Mouse (Mus musculus): ENCODE data around the gene 2210407C18Rik. TPM values are rescaled to one million over a fixed set of nuclear protein-coding genes. Genes with fewer than 3 reads are reported as not detected.

The 2210407C18Rik gene
- total and polyA plus RNA-seq, 3 experiments = not detected

GRCm38 (mm10) chr11:58588620-58589250 is 27.1 kb downstream of the 2210407C18Rik start:
- peaks cover 0 to 3% of the 10 kb centered on the region in 2 experiments; a peak in 3 of 4 replicates for H3K4me1 ChIP-seq (ENCODE audit: control insufficient read depth in 1 of 2, insufficient read depth in 2 of 2, low read length in 2 of 2)
- no peak overlapping the region for H3K9ac ChIP-seq (ENCODE audit: control insufficient read depth, low read depth, low read length, poor library complexity, severe bottlenecking)
- no peaks in the 10 kb centered on the region for H3K79me2 ChIP-seq (ENCODE audit: control insufficient read depth, insufficient read depth, low read length, poor library complexity)
- no peak overlapping the region for H3K4me3 ChIP-seq (ENCODE audit: control insufficient read depth in 1 of 2, insufficient read depth in 1 of 2, low read depth in 2 of 2, low read length in 2 of 2)
- DNase-seq (ENCODE audit: low read depth, low spot score) = no peak
- no peaks in the 10 kb centered on the region for H3K9me3 ChIP-seq (replicated peaks; ENCODE audit: insufficient read depth, low read length)
- H3K36me3 ChIP-seq (ENCODE audit: control insufficient read depth in 1 of 2, insufficient read depth in 2 of 2, low read length in 2 of 2) = peaks cover 0 to 3% of the 10 kb centered on the region in 2 experiments; a peak in 1 of 4 replicates
- H3K27ac ChIP-seq (ENCODE audit: control insufficient read depth, low read depth, low read length) = no peak overlapping the region
- peaks cover 0 to 5% of the 10 kb centered on the region in 2 experiments for H3K27me3 ChIP-seq (ENCODE audit: control insufficient read depth in 1 of 2, insufficient read depth in 2 of 2, low read length in 2 of 2)
- TF ChIP-seq MAZ (IDR thresholded peaks at IDR 0.05; ENCODE audit: low read depth, low read length) = no peak
- no peak for TF ChIP-seq MYB (IDR thresholded peaks at IDR 0.05; ENCODE audit: low read depth, low read length)
- no peak for TF ChIP-seq POLR2AphosphoS5 (IDR thresholded peaks at IDR 0.05; ENCODE audit: borderline replicate concordance, low read depth, low read length)
- no peak for TF ChIP-seq ZNF384 (IDR thresholded peaks at IDR 0.05; ENCODE audit: low read depth, low read length)
- no peak for TF ChIP-seq SMC3 (IDR thresholded peaks at IDR 0.05; ENCODE audit: low read depth, low read length)
- no peak for TF ChIP-seq TCF12 (IDR thresholded peaks at IDR 0.05; ENCODE audit: low read depth, low read length)
- TF ChIP-seq TAL1 (IDR thresholded peaks at IDR 0.05; ENCODE audit: low read length) = no peak

GRCm38 (mm10) chr11:58587898-58588348 is 28.0 kb downstream of the 2210407C18Rik start:
- TF ChIP-seq USF2 (IDR thresholded peaks at IDR 0.05; ENCODE audit: borderline replicate concordance in 1 of 2, insufficient read depth in 1 of 2, low read depth in 1 of 2, low read length in 2 of 2) (no peak), RAD21 (IDR thresholded peaks at IDR 0.05; ENCODE audit: low read depth, low read length) (peak; percentile 78), POLR2A (IDR thresholded peaks at IDR 0.05; ENCODE audit: control insufficient read depth in 1 of 2, insufficient read depth in 1 of 2, low read depth in 1 of 2, low read length in 2 of 2, poor library complexity in 1 of 2) (no peak), MYC (IDR thresholded peaks at IDR 0.05; ENCODE audit: low read depth, low read length) (no peak), CHD2 (IDR thresholded peaks at IDR 0.05; ENCODE audit: low read length) (no peak), TCF12 (IDR thresholded peaks at IDR 0.05; ENCODE audit: low read depth, low read length) (no peak), GATA1 (IDR thresholded peaks at IDR 0.05; ENCODE audit: low read depth, low read length) (0 out of 2 replicates have a peak, but pooled peaks have one; percentile 16), ETS1 (IDR thresholded peaks at IDR 0.05; ENCODE audit: low read depth, low read length) (no peak), SMC3 (IDR thresholded peaks at IDR 0.05; ENCODE audit: low read depth, low read length) (peak; percentile 96), CHD1 (IDR thresholded peaks at IDR 0.05; ENCODE audit: low read depth, low read length) (no peak), POLR2AphosphoS2 (IDR thresholded peaks at IDR 0.05; ENCODE audit: low read length) (no peak), ZC3H11A (IDR thresholded peaks at IDR 0.05; ENCODE audit: low read depth, low read length) (peak; percentile 72), TAL1 (IDR thresholded peaks at IDR 0.05; ENCODE audit: low read length) (peak; percentile 43; the same call in 1 of the 2 replicates), POLR2AphosphoS5 (IDR thresholded peaks at IDR 0.05; ENCODE audit: borderline replicate concordance, low read depth, low read length) (no peak), MXI1 (IDR thresholded peaks at IDR 0.05; ENCODE audit: low read depth, low read length) (peak; percentile 25; the same call in 1 of the 2 replicates), ZMIZ1 (IDR thresholded peaks at IDR 0.05; ENCODE audit: low read depth, low read length) (no peak), HCFC1 (IDR thresholded peaks at IDR 0.05; ENCODE audit: low read depth, low read length) (no peak), JUND (IDR thresholded peaks at IDR 0.05; ENCODE audit: low read depth, low read length) (peak; percentile 86), NRF1 (IDR thresholded peaks at IDR 0.05; ENCODE audit: insufficient read depth, low read depth, low read length, poor library complexity, severe bottlenecking) (no peak), CTCF (IDR thresholded peaks at IDR 0.05 in 2 of 3, conservative IDR thresholded peaks at IDR 0.05 in 1 of 3; ENCODE audit: control insufficient read depth in 1 of 3, insufficient read depth in 1 of 3, low read depth in 2 of 3, low read length in 3 of 3, poor library complexity in 1 of 3, severe bottlenecking in 1 of 3) (peak; percentile 83 to 91 (median 88)), EP300 (IDR thresholded peaks at IDR 0.05; ENCODE audit: low read depth in 1 of 2, low read length in 2 of 2) (no peak), E2F4 (IDR thresholded peaks at IDR 0.05; ENCODE audit: borderline replicate concordance, low read depth, low read length) (no peak), USF1 (IDR thresholded peaks at IDR 0.05; ENCODE audit: low read depth, low read length) (no peak), MAFK (IDR thresholded peaks at IDR 0.05; ENCODE audit: borderline replicate concordance, low read depth, low read length) (no peak), MAX (IDR thresholded peaks at IDR 0.05; ENCODE audit: low read length) (no peak)
- H3K4me1 ChIP-seq (ENCODE audit: control insufficient read depth in 1 of 2, insufficient read depth in 2 of 2, low read length in 2 of 2) = peaks cover 0 to 3% of the 10 kb centered on the region in 2 experiments; a peak in 3 of 4 replicates
- peak; percentile 80 for DNase-seq (ENCODE audit: low read depth, low spot score)
- no peaks in the 10 kb centered on the region for H3K79me2 ChIP-seq (ENCODE audit: control insufficient read depth, insufficient read depth, low read length, poor library complexity)
- peak overlapping the region; percentile 14; the same call in 1 of the 2 replicates for H3K9ac ChIP-seq (ENCODE audit: control insufficient read depth, low read depth, low read length, poor library complexity, severe bottlenecking)
- H3K4me3 ChIP-seq (ENCODE audit: control insufficient read depth in 1 of 2, insufficient read depth in 1 of 2, low read depth in 2 of 2, low read length in 2 of 2) = peak overlapping the region; percentile 33 to 59
- H3K36me3 ChIP-seq (ENCODE audit: control insufficient read depth in 1 of 2, insufficient read depth in 2 of 2, low read length in 2 of 2) = peaks cover 0 to 3% of the 10 kb centered on the region in 2 experiments; a peak in 1 of 4 replicates
- H3K27me3 ChIP-seq (ENCODE audit: control insufficient read depth in 1 of 2, insufficient read depth in 2 of 2, low read length in 2 of 2) = peaks cover 0 to 5% of the 10 kb centered on the region in 2 experiments
- H3K27ac ChIP-seq (ENCODE audit: control insufficient read depth, low read depth, low read length) = no peak overlapping the region
- H3K9me3 ChIP-seq (replicated peaks; ENCODE audit: insufficient read depth, low read length) = no peaks in the 10 kb centered on the region

Data from MEL (cell line).